Mouse (Mus musculus) hindlimb bud, embryonic 11.5 days (tissue): Measurements from ENCODE around the gene Comt.

Source experiments
- DNase-seq: peaks from one replicate; pipeline ENCODE4 v3.0.0-alpha.2; 2012; ENCODE audit warnings: low read depth, low spot score; ENCODE audit errors: extremely low spot score

Comt gene

GRCm38 (mm10) chr16:18426802-18427280 is at the start of gene Comt:
Comt (minus strand) TSS chr16:18426852.
- no peak for DNase-seq

GRCm38 (mm10) chr16:18474021-18474420 is 47.4 kb upstream of the Comt start:
- no peak for DNase-seq

- DNase-seq = no peak
These were observed 46.3 kb upstream of the Comt start for GRCm38 (mm10) chr16:18472976-18473375.

GRCm38 (mm10) chr16:18472416-18472815 is 45.8 kb upstream of the Comt start:
- no peak for DNase-seq

GRCm38 (mm10) chr16:18471976-18472375 is 45.3 kb upstream of the Comt start:
- DNase-seq = no peak

GRCm38 (mm10) chr16:18471381-18471955 is 44.8 kb upstream of the Comt start:
- DNase-seq = no peak

- no peak for DNase-seq
These were observed 44.2 kb upstream of the Comt start for GRCm38 (mm10) chr16:18470829-18471228.

GRCm38 (mm10) chr16:18464271-18464670 is 37.6 kb upstream of the Comt start:
- no peak for DNase-seq

- no peak for DNase-seq
These were observed 35.9 kb upstream of the Comt start for GRCm38 (mm10) chr16:18462598-18462997.

GRCm38 (mm10) chr16:18462031-18462430 is 35.4 kb upstream of the Comt start:
- DNase-seq = no peak

- no peak for DNase-seq
These were observed 34.2 kb upstream of the Comt start for GRCm38 (mm10) chr16:18460826-18461225.

GRCm38 (mm10) chr16:18459955-18460370 is 33.3 kb upstream of the Comt start:
- peak; percentile 8 for DNase-seq

GRCm38 (mm10) chr16:18459335-18459954 is 32.8 kb upstream of the Comt start:
- no peak for DNase-seq

GRCm38 (mm10) chr16:18458661-18459060 is 32.0 kb upstream of the Comt start:
- no peak for DNase-seq

- DNase-seq = no peak
These were observed 28.8 kb upstream of the Comt start for GRCm38 (mm10) chr16:18455407-18455806.

GRCm38 (mm10) chr16:18453846-18454245 is 27.2 kb upstream of the Comt start:
- no peak for DNase-seq

- no peak for DNase-seq
These were observed 25.8 kb upstream of the Comt start for GRCm38 (mm10) chr16:18452361-18452862.

- no peak for DNase-seq
These were observed 25.0 kb upstream of the Comt start for GRCm38 (mm10) chr16:18451486-18452181.

GRCm38 (mm10) chr16:18449005-18449404 is 22.4 kb upstream of the Comt start:
- DNase-seq = no peak

GRCm38 (mm10) chr16:18448104-18448503 is 21.5 kb upstream of the Comt start:
- DNase-seq = no peak

GRCm38 (mm10) chr16:18447243-18447642 is 20.6 kb upstream of the Comt start:
- no peak for DNase-seq

GRCm38 (mm10) chr16:18443385-18443841 is 16.8 kb upstream of the Comt start:
- DNase-seq = peak; percentile 68
